Mouse (Mus musculus) MEL (cell line): ENCODE data around the gene Prpsap1.
A peak's percentile ranks its signal among the peaks of the same experiment; 100 is the strongest.

Experiments used
- BHLHE40 ChIP-seq: IDR thresholded peaks from 2 replicates; pipeline ENCODE4 v1.6.1; 2012; ENCODE audit warnings: low read depth, mild to moderate bottlenecking, inconsistent platforms, low read length, improper control_type of control experiment, borderline replicate concordance
- CTCF ChIP-seq, 3 experiments: IDR thresholded peaks in 2 of 3; conservative IDR thresholded peaks in 1 of 3; 2 replicates each; pipeline ENCODE4 v1.5.1; 2011 to 2012; ENCODE audit warnings: low read length in 3 of 3, low read depth in 2 of 3, mild to moderate bottlenecking in 2 of 3, improper control_type of control experiment in 1 of 3, inconsistent platforms in 1 of 3, mixed read lengths in 1 of 3, moderate library complexity in 1 of 3; ENCODE audit not compliant: control insufficient read depth in 1 of 3, insufficient read depth in 1 of 3, poor library complexity in 1 of 3, severe bottlenecking in 1 of 3
- GATA1 ChIP-seq: IDR thresholded peaks from 2 replicates; pipeline ENCODE4 v1.6.1; 2011; ENCODE audit warnings: low read depth, low read length, improper control_type of control experiment
- HCFC1 ChIP-seq: IDR thresholded peaks from 2 replicates; pipeline ENCODE4 v1.6.1; 2012; ENCODE audit warnings: low read depth, mild to moderate bottlenecking, inconsistent platforms, low read length, improper control_type of control experiment, moderate library complexity
- NELFE ChIP-seq: IDR thresholded peaks from 2 replicates; pipeline ENCODE4 v1.6.1; 2011; ENCODE audit warnings: low read depth, low read length, improper control_type of control experiment
- POLR2A ChIP-seq, 2 experiments: IDR thresholded peaks; 2 replicates each; pipeline ENCODE4 v1.6.1; 2011 to 2012; ENCODE audit warnings: low read length in 2 of 2, mild to moderate bottlenecking in 2 of 2, control low read depth in 1 of 2, improper control_type of control experiment in 1 of 2, low read depth in 1 of 2, moderate library complexity in 1 of 2; ENCODE audit not compliant: control insufficient read depth in 1 of 2, insufficient read depth in 1 of 2, poor library complexity in 1 of 2
- SIN3A ChIP-seq: IDR thresholded peaks from 2 replicates; pipeline ENCODE4 v1.6.1; 2012; ENCODE audit warnings: low read length, improper control_type of control experiment, inconsistent platforms
- USF1 ChIP-seq: IDR thresholded peaks from 2 replicates; pipeline ENCODE4 v1.6.1; 2014; ENCODE audit warnings: low read depth, mild to moderate bottlenecking, inconsistent platforms, low read length, improper control_type of control experiment, moderate library complexity

DNA sequence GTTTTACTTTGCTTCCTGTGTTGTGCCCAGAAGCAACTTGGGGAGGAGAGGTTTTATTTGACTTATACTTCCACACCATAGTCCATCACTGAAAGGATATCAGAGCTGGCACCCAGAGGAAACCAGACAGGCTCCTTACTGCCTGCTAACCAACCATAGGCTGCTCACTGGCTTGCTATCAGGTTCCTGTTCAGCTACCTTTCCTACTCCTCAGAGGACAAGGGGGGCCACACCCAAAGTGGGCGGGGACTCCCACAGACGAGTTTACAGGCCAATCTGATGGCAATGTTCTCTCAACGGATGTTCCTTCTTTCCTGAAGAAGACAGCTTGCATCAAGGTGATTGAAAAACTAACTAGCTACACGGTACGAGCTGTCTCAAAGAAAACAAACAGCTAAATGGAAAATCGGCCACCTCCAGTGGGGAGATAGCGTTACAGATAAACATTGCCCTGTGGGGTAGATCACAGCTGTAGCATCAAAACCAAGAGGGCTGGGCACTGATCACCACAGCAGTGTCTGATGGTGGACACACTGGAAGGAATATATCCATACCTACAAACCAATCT, 17.4 kb upstream of the Prpsap1 start:
- TF ChIP-seq NELFE = peak; percentile 54
- peak; percentile 60 for TF ChIP-seq GATA1
- TF ChIP-seq POLR2A (IDR thresholded peaks at IDR 0.05; ENCODE audit: control insufficient read depth in 1 of 2, insufficient read depth in 1 of 2, low read depth in 1 of 2, low read length in 2 of 2, poor library complexity in 1 of 2) = peak in 1 of 2 experiments; percentile 73; a peak in 2 of 4 replicates
- TF ChIP-seq CTCF (IDR thresholded peaks at IDR 0.05 in 2 of 3, conservative IDR thresholded peaks at IDR 0.05 in 1 of 3; ENCODE audit: control insufficient read depth in 1 of 3, insufficient read depth in 1 of 3, low read depth in 2 of 3, low read length in 3 of 3, poor library complexity in 1 of 3, severe bottlenecking in 1 of 3) = no peak
- TF ChIP-seq SIN3A = peak; percentile 58; the same call in 1 of the 2 replicates
- TF ChIP-seq USF1 = no peak
- TF ChIP-seq HCFC1 = no peak
- no peak for TF ChIP-seq BHLHE40
